Mouse (Mus musculus) embryonic fibroblast, embryonic 13.5 days (primary cell): ENCODE data around the gene 1700012B09Rik.

Source experiments
- CTCF ChIP-seq: IDR thresholded peaks from 2 replicates; pipeline ENCODE4 v1.5.1; 2011; ENCODE audit warnings: mild to moderate bottlenecking, control low read depth, low read length, moderate library complexity, borderline replicate concordance; ENCODE audit not compliant: insufficient read depth
- POLR2A ChIP-seq: IDR thresholded peaks from 2 replicates; pipeline ENCODE4 v1.6.1; 2011; ENCODE audit warnings: low read depth, mild to moderate bottlenecking, control low read depth, low read length, moderate library complexity

DNA sequence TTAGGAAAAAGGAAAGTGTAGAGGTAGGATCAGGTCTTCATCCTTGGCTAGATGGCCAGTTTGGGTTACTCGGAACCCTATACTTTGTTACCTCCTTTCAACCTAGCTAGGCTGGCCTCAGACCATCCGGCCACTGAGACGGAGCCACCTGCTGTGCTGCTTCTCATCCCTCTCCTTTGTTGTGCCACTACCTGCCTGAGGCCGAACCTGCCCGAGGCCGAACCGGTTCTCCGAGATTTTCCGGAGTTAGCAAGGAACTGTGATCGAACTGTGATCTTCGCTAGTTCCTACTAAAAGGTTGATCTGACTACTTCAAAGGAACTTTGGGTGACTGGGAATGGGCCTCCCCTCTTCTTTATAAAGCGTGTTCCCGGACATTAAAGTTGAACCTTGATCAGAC is 7.5 kb upstream of the 1700012B09Rik start:
- no peak for TF ChIP-seq CTCF
- TF ChIP-seq POLR2A = no peak
